Mouse (Mus musculus) granulocyte monocyte progenitor cell, adult 5-6 weeks (primary cell): ENCODE results near the gene Cpm. TPM values are rescaled to one million over a fixed set of nuclear protein-coding genes. Genes with fewer than 3 reads are reported as not detected.
A peak's percentile ranks its signal among the peaks of the same experiment; 100 is the strongest.

ENCODE experiments used
- ATAC-seq: replicated peaks from 2 replicates; pipeline ENCODE4 v1.8.0; 2016; ENCODE audit warnings: mild to moderate bottlenecking, moderate TSS enrichment, inconsistent platforms; ENCODE audit not compliant: poor library complexity, severe bottlenecking
- total RNA-seq, 2 experiments: library from RNA; stranded (forward) in 1 of 2; stranded (reverse) in 1 of 2; fragments of 200-712, 200-1000 nt in 1 of 2; fragments of >200 nt in 1 of 2; fragmentation: Nextera tagmentation in 1 of 2; gene quantifications; 2 replicates each; pipeline ENCODE4 v1.2.3; 2014 to 2017

The Cpm gene
- total RNA-seq, 2 experiments from 2014 or later, result 0.46 TPM; not detected in 1

DNA sequence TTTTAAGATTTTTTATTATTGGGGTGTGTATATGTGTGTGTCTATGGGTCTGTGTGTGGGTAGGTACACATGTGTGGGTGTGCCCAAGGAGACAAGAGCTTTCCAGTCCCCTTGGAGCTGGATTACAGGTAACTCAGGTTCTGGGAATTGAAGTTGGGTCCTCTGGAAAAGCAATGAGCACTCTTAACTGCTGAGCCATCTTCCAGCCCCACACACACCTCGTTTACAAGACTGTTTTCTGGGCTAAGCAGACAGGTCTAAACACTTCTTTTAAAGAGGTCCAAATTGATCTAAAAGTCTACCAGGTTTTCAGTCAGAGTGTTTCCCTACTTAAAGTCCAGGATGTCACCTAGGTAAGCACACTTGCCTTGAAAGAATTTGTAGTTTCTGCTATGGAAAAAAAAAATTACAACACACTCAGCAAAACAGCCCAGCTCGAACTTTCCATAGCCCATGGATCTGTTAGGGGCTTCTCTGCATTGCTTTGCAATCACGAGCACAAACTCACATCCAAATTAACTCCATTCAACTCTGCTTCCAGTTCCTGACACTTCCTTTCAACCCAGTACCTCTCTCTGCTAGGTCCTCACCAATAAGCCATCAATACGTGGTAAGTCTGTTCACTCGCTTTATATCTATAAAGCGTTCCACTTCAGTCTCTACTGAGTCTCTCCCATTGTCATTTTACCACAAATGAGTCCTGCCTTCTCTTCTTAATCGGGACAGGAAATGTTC is 36.8 kb upstream of the Cpm start:
- ATAC-seq, result no peak

GRCm38 (mm10) chr10:117593041-117593570 is 36.2 kb upstream of the Cpm start:
- ATAC-seq, result no peak

- ATAC-seq, result no peak
These were observed 35.4 kb upstream of the Cpm start for GRCm38 (mm10) chr10:117593857-117594256.

DNA sequence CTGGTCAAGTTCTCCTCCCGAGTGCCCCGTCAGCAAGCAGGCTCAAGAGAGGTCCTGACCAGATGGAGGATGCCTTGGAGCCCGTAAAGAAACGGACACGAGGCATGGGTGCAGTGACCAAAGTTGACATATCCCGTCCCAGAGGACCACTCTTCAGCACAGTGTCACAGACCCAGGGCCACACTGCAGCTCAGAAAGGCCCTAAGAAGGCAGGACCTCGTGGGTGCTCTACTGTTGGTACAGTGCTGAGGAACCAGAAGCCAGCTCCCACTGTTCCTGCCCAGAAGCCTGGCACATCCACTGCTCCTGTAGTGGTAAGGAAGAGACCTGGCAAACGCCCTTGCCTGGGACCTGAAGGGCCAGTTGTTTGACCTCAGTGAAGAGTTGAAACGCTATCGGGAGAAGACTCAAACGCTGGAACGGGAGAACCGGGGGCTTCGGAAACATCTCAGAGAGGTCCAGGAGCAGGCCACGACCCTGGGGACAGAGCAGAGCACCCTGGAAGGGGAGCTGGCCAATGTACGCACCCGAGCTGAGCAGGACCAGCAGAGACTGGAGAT is 34.9 kb upstream of the Cpm start:
- ATAC-seq, result no peak

DNA sequence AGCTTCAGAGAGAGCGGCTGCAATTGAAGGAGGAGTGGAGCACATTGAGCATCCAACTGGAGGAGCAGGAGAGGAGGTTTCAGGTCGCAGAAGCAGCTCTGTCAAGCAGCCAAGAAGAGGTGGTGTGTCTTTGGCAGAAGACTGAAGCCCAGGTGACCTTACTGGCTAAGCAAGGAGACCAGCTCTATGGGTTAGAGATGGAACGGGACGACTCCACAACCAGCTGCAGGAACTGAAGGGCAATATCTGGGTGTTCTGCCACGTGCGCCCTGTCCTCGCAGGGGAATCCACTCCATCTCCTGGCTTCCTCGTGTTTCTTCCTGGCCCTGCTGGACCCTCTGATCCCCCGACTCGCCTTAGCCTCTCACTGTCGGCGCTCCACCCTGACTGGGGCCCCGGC is 34.4 kb upstream of the Cpm start:
- ATAC-seq, result no peak

GRCm38 (mm10) chr10:117595442-117596164 is 33.7 kb upstream of the Cpm start:
- ATAC-seq, result peak; percentile 51

- no peak for ATAC-seq
These were observed 33.0 kb upstream of the Cpm start for GRCm38 (mm10) chr10:117596165-117596735.

GRCm38 (mm10) chr10:117596771-117597324 is 32.5 kb upstream of the Cpm start:
- no peak for ATAC-seq

DNA sequence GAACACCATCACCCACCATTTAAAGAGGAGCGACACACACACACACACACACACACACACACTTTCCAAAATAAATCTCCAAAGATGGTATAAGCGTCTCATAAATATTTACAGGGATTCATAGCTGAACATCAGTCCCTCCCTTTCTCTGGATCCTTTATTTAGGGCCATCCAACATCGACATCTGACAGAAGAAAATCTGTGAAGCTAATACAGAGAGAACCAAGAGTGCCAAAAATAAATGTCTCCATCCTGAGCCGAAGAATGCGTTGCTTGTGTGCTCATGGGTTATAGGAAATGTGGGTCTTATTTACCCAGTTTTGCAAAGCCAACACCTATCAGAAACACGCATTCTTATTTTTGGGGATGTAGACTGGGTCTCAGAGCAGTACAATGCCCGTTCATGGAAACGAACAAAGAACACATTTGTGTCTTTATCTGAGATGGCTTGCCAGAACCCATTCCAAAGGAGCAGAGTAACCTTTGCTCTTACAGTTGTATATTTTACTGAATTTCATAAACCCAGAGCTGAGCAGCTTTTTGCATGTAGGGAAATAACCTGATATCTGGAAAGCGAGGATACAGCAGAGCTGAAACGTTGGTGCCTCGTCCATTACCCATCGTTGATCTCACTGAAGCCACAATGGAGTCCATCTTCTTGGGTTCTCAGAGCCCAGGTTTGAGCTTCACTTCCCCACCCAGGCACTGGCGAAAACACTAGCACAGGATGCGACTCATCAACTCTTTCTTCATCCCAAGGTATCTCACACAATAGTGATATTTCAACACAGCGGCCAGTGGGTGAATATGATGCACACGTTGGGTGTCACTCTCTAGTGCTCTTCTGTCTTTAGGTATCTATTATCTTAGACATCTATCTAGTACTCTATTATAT is 31.7 kb upstream of the Cpm start:
- peak; percentile 81 for ATAC-seq

DNA sequence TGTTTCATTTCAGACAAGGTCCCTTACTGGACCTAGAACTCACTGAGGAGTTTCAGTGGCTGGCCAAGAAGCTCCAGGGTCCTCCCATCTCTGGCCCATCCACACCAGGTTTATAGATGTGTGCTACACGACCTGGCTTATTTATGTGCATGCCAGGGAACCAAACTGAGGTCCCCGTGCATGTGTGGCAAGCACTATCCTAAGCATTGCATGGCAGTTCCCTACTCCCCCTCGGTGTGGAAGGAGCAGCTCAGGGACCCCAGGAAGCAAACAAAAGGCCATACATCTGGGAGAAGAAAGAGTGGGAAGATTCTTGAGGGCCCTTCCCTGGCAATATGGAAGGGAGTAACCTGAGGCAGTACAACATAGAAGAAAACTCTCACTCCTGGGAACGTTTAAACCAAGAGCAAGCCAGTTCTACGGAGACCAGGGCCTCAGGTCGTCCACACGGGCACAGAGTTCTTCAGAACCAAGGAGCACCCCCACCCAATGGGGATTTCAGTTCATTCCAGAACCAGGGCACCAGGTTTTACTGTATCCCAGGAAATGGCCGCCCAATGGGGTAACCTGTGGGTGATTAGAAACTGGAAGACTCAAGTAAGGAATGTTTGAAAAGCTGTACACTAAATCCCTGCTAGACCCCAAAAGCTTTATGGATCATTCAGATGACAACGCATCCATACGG is 30.9 kb upstream of the Cpm start:
- ATAC-seq, result no peak

GRCm38 (mm10) chr10:117598951-117599572 is 30.2 kb upstream of the Cpm start:
- peak; percentile 12; the same call in 1 of the 2 replicates for ATAC-seq

GRCm38 (mm10) chr10:117601146-117602035 is 27.9 kb upstream of the Cpm start:
- no peak for ATAC-seq

DNA sequence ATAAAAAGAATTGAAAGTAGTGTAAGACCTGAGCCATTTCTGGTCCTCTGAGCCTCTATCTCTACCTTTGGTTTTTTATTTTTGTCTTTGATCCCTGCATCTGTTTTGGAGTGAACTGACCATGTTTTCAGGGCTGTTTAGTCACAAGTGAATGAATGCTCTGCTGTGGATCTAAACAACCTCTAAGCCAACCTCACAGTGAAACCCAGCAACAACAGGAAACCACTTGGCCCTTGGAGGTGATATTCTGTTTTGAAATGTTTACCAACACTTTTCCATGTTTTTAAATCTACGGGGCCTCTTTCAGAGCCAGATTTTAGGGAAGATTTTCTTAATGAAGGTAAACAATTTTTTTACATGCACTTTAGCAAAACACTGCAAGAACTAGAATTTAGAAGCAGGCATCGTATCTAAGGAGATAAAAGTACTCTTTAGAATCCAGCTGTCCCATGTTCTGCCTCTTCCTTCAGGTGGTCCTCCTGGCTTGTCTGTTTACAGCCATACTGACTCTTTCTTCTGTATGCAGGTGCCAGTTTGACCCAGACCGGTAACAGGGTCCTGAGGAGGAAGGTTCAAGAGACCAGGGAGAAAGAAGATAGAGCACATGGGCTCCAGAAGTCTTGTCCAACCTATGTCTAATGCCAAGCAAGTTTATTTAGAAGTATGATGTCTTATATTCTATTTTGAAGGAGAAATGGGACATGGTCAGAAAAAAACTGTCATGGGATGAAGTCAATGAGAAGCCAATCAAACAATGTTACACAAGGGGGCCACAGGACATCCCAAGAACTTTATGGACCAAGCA is 26.8 kb upstream of the Cpm start:
- ATAC-seq, result no peak

- ATAC-seq, result no peak
These were observed 26.0 kb upstream of the Cpm start for GRCm38 (mm10) chr10:117603130-117603833.

- ATAC-seq, result no peak
These were observed 25.3 kb upstream of the Cpm start for GRCm38 (mm10) chr10:117603834-117604623.
